Mouse (Mus musculus): ENCODE data around the gene Lmx1b. TPM values are rescaled to one million over a fixed set of nuclear protein-coding genes. Genes with fewer than 3 reads are reported as not detected.

Gene Lmx1b
- polyA plus RNA-seq, 1 experiment: not detected

- no peak for DNase-seq (ENCODE audit: low read depth in 1 of 2, low spot score in 2 of 2)
- WGBS: 3% methylated on average over 69 of the region's 71 CpGs
- H3K27me3 ChIP-seq (ENCODE audit: control insufficient read depth, insufficient read depth, low read length): peaks cover 57% of the 10 kb centered on the region
- H3K4me3 ChIP-seq (ENCODE audit: extremely low read depth, insufficient read depth, insufficient read length): no peak overlapping the region
- H3K27ac ChIP-seq (ENCODE audit: insufficient read depth, low read length): no peak overlapping the region
- TF ChIP-seq POLR2A (IDR thresholded peaks at IDR 0.05; ENCODE audit: low read depth, low read length) (no peak), CTCF (IDR thresholded peaks at IDR 0.05; ENCODE audit: extremely low read depth, insufficient read depth, insufficient read length, insufficient replicate concordance) (no peak)
- H3K4me1 ChIP-seq (ENCODE audit: control insufficient read depth, insufficient read depth, insufficient read length): peaks cover 8% of the 10 kb centered on the region; the same call in 1 of the 2 replicates
- no peaks in the 10 kb centered on the region for H3K36me3 ChIP-seq (ENCODE audit: control insufficient read depth, insufficient read depth, low read length)
Observed at GRCm38 (mm10) chr2:33639301-33640170, 775 bp downstream of the Lmx1b start.

- 75% methylated on average over 6 of the region's 6 CpGs for WGBS
- no peak for DNase-seq (ENCODE audit: low read depth in 1 of 2, low spot score in 2 of 2)
- H3K4me1 ChIP-seq (ENCODE audit: control insufficient read depth, insufficient read depth, insufficient read length): peaks cover 8% of the 10 kb centered on the region; the same call in 1 of the 2 replicates
- TF ChIP-seq CTCF (IDR thresholded peaks at IDR 0.05; ENCODE audit: extremely low read depth, insufficient read depth, insufficient read length, insufficient replicate concordance): no peak
- TF ChIP-seq POLR2A (IDR thresholded peaks at IDR 0.05; ENCODE audit: low read depth, low read length): no peak
- H3K27ac ChIP-seq (ENCODE audit: insufficient read depth, low read length): no peak overlapping the region
- peaks cover 49% of the 10 kb centered on the region for H3K27me3 ChIP-seq (ENCODE audit: control insufficient read depth, insufficient read depth, low read length)
- H3K36me3 ChIP-seq (ENCODE audit: control insufficient read depth, insufficient read depth, low read length): no peaks in the 10 kb centered on the region
- H3K4me3 ChIP-seq (ENCODE audit: extremely low read depth, insufficient read depth, insufficient read length): no peak overlapping the region
Observed at GRCm38 (mm10) chr2:33638141-33638733, 2.1 kb downstream of the Lmx1b start.

- DNase-seq (ENCODE audit: low read depth in 1 of 2, low spot score in 2 of 2): no peak
- 16% methylated on average over 7 of the region's 7 CpGs for WGBS
- Histone ChIP-seq H3K4me3 (ENCODE audit: extremely low read depth, insufficient read depth, insufficient read length) (no peak overlapping the region), H3K36me3 (ENCODE audit: control insufficient read depth, insufficient read depth, low read length) (no peaks in the 10 kb centered on the region), H3K4me1 (ENCODE audit: control insufficient read depth, insufficient read depth, insufficient read length) (peaks cover 6% of the 10 kb centered on the region; the same call in 1 of the 2 replicates), H3K27ac (ENCODE audit: insufficient read depth, low read length) (no peak overlapping the region), H3K27me3 (ENCODE audit: control insufficient read depth, insufficient read depth, low read length) (peaks cover 45% of the 10 kb centered on the region)
- TF ChIP-seq POLR2A (IDR thresholded peaks at IDR 0.05; ENCODE audit: low read depth, low read length) (no peak), CTCF (IDR thresholded peaks at IDR 0.05; ENCODE audit: extremely low read depth, insufficient read depth, insufficient read length, insufficient replicate concordance) (no peak)
Observed at GRCm38 (mm10) chr2:33637288-33637687, 3.0 kb downstream of the Lmx1b start.

GRCm38 (mm10) chr2:33636628-33637188, 3.6 kb downstream of the Lmx1b start:
- WGBS: 3% methylated on average over 26 of the region's 26 CpGs
- Histone ChIP-seq H3K4me1 (ENCODE audit: control insufficient read depth, insufficient read depth, insufficient read length) (peaks cover 6% of the 10 kb centered on the region; the same call in 1 of the 2 replicates), H3K36me3 (ENCODE audit: control insufficient read depth, insufficient read depth, low read length) (no peaks in the 10 kb centered on the region), H3K27me3 (ENCODE audit: control insufficient read depth, insufficient read depth, low read length) (peaks cover 47% of the 10 kb centered on the region), H3K4me3 (ENCODE audit: extremely low read depth, insufficient read depth, insufficient read length) (no peak overlapping the region), H3K27ac (ENCODE audit: insufficient read depth, low read length) (no peak overlapping the region)
- TF ChIP-seq CTCF (IDR thresholded peaks at IDR 0.05; ENCODE audit: extremely low read depth, insufficient read depth, insufficient read length, insufficient replicate concordance) (no peak), POLR2A (IDR thresholded peaks at IDR 0.05; ENCODE audit: low read depth, low read length) (no peak)
- no peak for DNase-seq (ENCODE audit: low read depth in 1 of 2, low spot score in 2 of 2)

- Histone ChIP-seq H3K4me1 (ENCODE audit: control insufficient read depth, insufficient read depth, insufficient read length) (peaks cover 6% of the 10 kb centered on the region; the same call in 1 of the 2 replicates), H3K4me3 (ENCODE audit: extremely low read depth, insufficient read depth, insufficient read length) (no peak overlapping the region), H3K36me3 (ENCODE audit: control insufficient read depth, insufficient read depth, low read length) (no peaks in the 10 kb centered on the region), H3K27me3 (ENCODE audit: control insufficient read depth, insufficient read depth, low read length) (peaks cover 47% of the 10 kb centered on the region), H3K27ac (ENCODE audit: insufficient read depth, low read length) (no peak overlapping the region)
- DNase-seq (ENCODE audit: low read depth in 1 of 2, low spot score in 2 of 2): no peak
- WGBS: 6% methylated on average over 21 of the region's 21 CpGs
- TF ChIP-seq POLR2A (IDR thresholded peaks at IDR 0.05; ENCODE audit: low read depth, low read length) (no peak), CTCF (IDR thresholded peaks at IDR 0.05; ENCODE audit: extremely low read depth, insufficient read depth, insufficient read length, insufficient replicate concordance) (no peak)
Observed at GRCm38 (mm10) chr2:33636117-33636521, 4.2 kb downstream of the Lmx1b start.

- no peak for DNase-seq (ENCODE audit: low read depth in 1 of 2, low spot score in 2 of 2)
- TF ChIP-seq POLR2A (IDR thresholded peaks at IDR 0.05; ENCODE audit: low read depth, low read length) (no peak), CTCF (IDR thresholded peaks at IDR 0.05; ENCODE audit: extremely low read depth, insufficient read depth, insufficient read length, insufficient replicate concordance) (no peak)
- Histone ChIP-seq H3K4me3 (ENCODE audit: extremely low read depth, insufficient read depth, insufficient read length) (no peak overlapping the region), H3K4me1 (ENCODE audit: control insufficient read depth, insufficient read depth, insufficient read length) (peaks cover 6% of the 10 kb centered on the region; the same call in 1 of the 2 replicates), H3K27ac (ENCODE audit: insufficient read depth, low read length) (no peak overlapping the region), H3K27me3 (ENCODE audit: control insufficient read depth, insufficient read depth, low read length) (peaks cover 42% of the 10 kb centered on the region), H3K36me3 (ENCODE audit: control insufficient read depth, insufficient read depth, low read length) (no peaks in the 10 kb centered on the region)
- 6% methylated on average over 19 of the region's 19 CpGs for WGBS
Observed at GRCm38 (mm10) chr2:33635323-33636116, 4.8 kb downstream of the Lmx1b start.
